Mouse (Mus musculus): ENCODE data around the gene Psmb4.
"Not testable (repeated sequence)": the region's sequence is repeated elsewhere in the genome, so short reads cannot be mapped to it uniquely, and the experiment has no call there.

Gene Psmb4

DNA sequence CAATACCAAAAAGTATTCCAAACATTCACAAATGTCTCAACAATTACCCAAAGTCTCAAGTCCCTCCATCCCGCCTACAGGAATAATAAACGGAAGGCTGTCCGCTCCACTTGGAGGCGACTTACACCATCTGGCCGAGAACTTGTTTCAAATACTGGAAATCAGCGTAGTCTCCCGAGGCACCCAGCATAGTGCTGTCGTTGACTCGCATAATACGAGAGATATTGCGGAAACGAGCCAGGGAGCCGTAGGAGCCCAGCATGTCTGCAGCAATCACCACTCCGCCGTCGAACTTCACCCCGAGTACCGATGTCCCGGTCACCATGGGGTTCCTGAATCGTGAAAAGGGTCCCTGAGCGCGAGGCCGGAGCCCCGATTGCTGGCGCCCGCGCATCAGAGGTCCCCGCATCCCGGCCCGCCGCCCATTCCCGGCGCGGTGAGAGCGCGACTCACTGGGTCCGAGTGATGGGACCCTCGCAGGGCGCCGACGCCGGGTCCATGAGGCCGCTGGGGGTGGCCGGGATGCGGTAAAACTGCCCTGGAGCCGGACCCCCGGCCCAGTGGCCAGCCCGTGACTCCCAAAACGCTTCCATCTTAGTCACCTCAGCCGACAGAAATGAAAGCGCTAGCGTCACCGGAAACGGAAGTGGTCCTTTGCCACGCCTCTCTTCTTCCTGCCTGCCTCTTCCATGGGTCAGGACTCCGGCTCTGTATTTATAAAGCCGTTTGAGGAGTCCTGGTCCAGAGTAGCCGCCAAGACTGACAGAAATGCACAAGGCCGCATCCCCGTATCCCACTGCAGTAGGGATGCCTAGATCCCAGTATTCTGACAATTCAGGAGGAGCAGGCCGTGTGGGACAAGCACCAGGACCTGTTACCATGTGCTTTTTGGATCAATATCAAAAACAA lies at the start of gene Psmb4:
TSS of gene Psmb4 (minus strand) at position 646 of the 909 bp plus-strand sequence.
- DNase-seq, result peak; percentile 88 to 92

DNA sequence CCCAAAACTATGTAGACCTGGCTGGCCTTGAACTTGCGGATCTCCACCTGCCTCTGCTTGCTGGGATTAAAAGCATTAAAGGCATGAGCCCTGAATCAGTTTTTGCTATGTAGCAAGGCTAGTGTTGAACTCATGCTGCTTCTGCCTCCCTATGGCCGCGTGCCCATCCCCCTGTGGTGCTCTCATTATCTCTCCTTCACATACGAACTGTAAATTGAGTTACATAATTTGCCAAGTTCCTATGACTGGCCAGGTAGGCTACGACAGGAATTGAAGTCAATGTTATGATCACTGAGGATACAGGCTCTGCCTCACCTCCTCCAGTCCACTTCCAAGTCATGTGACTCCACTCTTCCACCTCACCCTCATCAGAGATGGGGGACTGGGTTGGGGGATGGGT lies 49.4 kb upstream of the Psmb4 start:
- DNase-seq, result not testable (repeated sequence)

DNA sequence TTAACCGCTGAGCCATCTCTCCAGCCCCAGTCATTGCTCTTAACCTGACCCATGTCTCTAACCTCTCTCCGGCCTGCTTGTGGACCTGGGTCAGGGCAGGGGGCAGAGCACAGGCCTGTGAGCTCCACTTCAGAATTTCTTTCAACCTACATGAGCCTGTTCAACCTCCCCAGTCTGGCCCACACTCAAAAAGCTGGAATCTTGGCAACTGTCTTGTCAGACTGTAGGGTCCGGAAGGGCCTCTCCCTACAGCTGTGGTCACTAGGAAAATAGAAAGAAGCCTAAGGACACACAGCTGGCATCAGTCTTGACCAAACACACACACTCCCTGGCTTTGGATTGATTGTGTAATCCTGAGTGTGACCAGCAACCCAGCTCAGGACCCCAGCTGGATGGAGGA lies 48.6 kb upstream of the Psmb4 start:
- peak; percentile 73 to 83 for DNase-seq

DNA sequence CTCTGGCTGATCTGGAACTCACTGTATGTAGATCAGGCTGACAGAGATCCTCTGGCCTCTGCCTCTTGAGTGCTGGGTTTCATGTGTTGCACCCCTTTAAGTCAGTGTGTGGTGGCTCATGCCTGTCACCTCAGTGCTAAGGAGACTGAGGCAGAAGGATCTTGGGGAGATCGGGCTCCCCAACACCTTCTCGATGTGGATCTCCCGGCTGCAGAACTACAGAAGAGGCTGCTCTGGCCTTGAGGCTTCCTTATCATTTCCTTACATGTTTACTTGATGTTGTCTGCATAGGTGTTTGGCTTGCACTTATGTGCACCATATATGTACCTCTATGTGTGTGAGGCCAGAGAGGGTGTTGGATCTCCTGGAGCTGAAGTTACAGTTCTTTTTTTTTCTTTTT lies 47.8 kb upstream of the Psmb4 start:
- DNase-seq, result not testable (repeated sequence)

DNA sequence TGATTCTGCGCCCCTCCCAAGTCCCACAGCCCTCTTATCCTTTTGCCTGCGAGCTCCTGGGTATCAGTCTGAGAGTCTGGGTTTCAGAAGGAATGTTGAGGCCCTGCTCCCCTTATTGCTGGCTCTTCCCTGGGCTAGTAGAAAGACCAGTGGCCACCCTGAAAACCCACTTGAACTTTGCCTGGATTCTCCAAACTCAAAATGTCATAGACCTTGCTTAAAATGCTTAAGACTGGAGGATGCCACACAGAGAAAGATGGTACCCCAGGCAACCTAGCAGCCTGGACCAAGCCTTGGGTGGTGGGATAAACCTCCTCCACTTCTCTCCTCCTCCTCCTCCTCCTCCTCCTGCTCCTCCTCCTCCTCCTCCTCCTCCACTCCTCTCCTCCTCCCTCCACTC lies 46.8 kb upstream of the Psmb4 start:
- DNase-seq, result not testable (repeated sequence)

DNA sequence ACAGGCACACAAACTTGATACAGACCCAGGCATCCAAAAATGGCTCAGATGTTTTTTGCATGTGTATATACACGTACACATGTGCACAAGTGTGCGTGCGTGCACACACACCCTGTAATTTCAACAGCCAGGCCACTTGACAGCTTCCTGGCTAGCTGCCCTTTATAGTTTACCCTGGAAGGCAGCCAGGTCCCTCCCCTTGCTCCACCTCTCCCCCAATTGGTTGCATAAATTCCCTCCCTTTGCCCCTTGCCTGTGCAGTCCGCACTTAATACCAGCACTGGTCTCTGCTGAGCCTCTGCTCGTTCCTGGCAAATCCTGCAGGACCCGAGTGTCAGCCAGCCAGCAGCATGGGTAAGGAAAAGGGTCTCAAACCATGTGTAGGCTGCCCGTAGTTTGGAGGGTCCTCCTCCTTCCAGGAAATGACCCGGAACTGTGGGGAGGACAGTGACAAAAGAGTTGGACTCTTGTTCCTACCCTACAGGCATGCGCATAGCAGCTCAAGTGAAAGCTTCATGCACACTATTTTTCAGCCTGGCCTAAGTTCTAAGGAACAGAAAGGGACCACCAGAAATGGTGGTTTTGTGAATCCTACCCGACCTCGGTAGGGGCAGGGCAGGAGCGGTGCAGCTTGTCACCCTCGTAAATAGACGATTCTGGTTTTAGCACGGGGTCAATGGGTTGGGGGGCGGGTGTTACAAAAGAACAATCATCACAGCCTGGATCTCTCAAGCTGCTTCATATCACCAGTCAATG lies 46.2 kb upstream of the Psmb4 start, which contains the start of gene Selenbp1:
TSS of gene Selenbp1 (plus strand) at position 248 of the 756 bp plus-strand sequence.
- DNase-seq, result peak; percentile 95

DNA sequence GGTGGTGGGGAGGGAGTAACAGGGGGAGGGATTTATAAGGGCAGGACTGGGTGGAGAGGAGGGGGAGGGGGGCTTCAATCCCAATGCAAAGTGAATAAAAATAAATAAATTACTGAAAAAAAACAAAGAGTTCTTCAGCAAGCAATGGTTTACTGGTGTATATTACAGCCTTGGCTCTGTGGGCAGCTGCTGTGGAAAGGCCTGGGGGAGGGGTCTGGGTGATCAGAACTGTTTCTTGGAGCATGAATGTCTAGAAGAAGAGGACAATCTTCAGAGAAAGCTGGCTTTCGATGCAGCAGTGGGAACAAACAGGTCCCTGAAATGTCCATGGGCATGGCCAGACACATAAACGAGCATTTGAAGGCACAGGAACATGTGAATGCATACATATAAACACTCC lies 45.5 kb upstream of the Psmb4 start:
- peak in 1 of 2 experiments; percentile 44 for DNase-seq

DNA sequence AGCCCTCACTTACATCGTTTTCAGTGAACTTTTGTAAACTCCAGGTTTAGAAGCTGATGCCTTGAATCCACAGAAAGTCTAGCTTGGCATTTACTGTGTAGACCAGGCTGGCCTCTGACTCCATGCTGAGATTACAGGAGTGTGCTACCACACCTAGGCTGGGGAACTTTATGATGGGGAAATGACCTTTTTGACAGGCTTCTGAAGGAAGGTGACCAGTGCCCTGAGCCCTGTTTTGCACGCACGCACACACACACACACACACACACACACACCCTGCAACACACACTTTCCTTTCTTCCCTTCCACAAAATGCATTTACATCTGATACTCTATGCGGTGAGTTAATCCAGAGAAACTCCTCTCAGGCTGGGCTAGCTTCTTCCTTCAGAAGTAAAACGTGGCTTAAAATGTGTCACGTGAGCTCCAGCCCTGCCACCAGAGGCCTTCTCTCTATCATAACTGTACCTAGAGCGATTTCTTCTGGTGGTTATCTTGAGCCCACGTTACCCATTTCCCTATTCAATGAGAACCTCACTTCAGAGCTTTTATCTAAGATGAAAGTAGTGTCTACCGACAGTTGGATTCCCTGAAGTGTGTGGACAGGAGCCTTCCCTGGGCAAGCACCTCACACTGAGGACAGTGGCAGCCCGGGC lies 44.8 kb upstream of the Psmb4 start:
- DNase-seq, result not testable (repeated sequence)

GRCm38 (mm10) chr3:94930386-94931266 lies 43.9 kb upstream of the Psmb4 start:
- peak; percentile 69 to 83 for DNase-seq

DNA sequence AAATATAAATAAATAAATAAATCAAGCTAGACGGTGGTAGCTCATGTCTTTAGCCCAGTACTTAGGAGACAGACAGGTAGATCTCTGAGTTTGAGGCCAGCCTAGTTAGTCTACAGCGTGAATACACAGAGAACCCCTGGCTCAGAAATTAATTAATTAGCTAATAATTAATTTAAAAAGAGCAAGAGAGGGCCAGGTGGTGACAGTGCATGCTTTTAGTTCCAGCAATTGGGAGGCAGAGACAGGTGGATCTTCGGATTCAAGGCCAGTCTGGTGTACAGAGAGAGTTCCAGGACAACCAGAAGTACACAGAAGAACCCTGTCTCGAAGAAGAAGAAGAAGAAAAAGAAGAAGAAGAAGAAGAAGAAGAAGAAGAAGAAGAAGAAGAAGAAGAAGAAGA lies 42.2 kb upstream of the Psmb4 start:
- not testable (repeated sequence) for DNase-seq

GRCm38 (mm10) chr3:94926301-94926736 lies 39.6 kb upstream of the Psmb4 start:
- DNase-seq, result not testable (repeated sequence)

- no peak for DNase-seq
Measured at GRCm38 (mm10) chr3:94924688-94925087, 37.9 kb upstream of the Psmb4 start.

DNA sequence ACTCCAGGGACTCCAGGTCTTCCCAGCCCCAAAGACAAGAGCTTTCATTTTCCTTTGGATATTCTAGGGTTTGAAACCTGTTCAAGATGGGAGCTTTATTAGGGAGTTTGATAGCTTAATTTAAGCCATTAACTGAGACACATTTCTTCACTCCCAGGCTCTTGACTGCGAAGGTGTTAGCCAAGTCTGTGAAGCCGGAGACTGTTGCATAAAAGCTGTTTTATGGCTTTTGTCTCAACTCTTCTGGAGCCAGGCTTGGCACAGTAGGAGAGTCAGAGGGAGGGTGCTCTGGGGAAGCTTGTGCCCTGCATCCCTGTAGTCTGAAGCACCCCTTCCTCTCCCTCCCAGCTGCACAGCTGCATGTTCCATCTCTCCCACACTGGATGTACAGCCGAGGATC lies 35.6 kb upstream of the Psmb4 start:
- DNase-seq, result no peak

- DNase-seq, result no peak
Measured at GRCm38 (mm10) chr3:94921104-94921503, 34.3 kb upstream of the Psmb4 start.

DNA sequence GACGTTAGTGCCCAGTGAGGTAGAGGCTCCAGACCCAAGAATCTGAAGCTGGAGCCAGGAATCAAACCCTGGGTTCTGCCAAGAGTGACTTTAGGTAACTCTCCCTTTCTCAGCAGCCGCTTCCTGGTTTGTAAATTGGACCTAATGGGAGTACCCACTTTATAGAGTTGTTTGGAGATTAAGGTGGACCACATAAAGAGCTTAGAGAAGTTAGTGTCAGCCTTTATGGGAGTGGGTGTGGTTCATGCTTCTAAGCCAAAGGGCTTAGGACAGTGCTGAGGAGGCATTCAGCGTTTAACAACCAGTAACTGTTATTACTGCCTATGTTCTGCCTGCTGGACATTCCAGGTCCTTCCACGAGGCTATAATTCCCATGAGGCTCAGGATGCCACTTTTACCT lies 32.1 kb upstream of the Psmb4 start:
- no peak for DNase-seq

DNA sequence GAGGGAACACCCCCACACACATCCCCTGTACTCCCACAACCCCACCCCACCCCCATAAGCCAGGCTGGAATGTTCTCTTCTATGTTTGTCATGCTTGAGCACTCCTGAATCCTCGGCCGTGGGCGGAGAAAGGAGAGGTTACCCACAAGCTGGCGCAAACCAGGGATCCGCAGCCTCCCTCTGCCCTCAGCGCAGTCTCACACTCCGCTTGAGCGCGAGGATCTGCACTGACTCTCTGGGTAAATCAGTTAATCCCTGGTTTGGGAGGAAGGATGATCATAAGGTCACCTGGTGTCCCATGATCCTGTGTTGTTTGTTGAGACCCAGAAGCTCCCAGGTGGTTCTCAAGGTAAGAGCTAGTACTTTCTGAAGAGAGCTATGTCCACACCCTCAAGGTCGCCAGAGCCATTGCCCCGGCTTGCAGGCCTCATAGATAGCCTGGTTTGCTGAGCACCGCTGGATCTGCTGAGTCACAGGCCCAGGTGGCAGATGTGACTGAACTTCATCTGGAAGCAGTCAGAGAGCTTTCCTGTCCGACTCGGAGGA lies 31.1 kb upstream of the Psmb4 start:
- DNase-seq, result peak; percentile 87 to 95

- peak; percentile 42 to 67 for DNase-seq
Measured at GRCm38 (mm10) chr3:94915903-94916741, 29.4 kb upstream of the Psmb4 start.

DNA sequence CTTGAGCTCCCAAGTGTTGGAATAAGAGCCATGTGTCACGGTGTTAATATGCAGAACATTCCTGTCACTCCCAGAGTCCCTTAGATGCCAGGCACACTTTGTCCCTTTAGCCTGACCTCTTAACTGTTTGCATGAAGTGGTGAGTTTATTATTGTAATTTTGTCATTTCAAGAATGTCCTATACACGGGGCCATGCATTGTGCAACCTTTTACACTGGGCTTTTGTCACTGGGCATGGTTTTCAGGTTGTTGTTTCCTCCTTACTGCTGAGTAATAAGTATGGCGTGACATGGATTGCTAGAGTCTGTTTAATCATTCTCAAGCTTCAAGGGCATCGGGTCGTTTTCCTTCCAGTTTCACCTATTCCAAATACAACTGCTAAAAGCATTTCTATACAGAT lies 27.0 kb upstream of the Psmb4 start:
- DNase-seq, result peak; percentile 46 to 54

DNA sequence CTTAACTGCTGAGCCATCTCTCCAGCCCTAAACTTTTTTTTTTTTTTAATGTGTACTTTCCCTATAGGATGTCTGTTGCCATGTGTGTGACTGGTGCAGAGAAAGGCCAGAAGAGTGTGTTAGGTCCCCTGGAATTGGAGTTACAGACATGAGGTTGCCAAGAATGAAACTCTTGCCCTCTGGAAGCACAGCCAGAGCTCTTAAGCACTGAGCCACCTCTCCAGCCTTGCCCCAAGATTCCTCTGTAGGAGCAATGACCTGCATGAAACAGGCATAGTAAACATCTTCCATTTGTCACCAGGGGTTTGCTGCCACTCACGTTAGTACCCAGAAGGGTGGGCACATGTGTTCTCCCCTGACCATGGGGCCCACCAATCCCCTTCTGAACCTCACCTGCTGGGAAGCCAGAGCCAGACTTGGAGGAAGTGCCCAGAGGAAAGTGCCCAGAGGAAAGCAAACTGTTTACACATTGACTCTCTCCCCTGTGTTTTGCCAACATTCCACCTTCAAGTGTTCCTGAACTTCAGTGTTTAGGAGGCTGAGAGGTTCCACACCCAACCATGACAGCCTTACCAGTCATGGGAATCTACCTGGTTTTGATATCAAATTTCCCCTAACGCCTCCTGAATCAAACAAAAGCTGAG lies 24.4 kb upstream of the Psmb4 start:
- no peak for DNase-seq

- no peak for DNase-seq
Measured at GRCm38 (mm10) chr3:94906482-94906881, 19.7 kb upstream of the Psmb4 start.

Measured in kidney, postnatal 25 days (tissue).